Mouse (Mus musculus) adrenal gland, adult 8-10 months (tissue): ENCODE measurements around the gene Adgrl1. TPM values are rescaled to one million over a fixed set of nuclear protein-coding genes. Genes with fewer than 3 reads are reported as not detected.
A peak's percentile ranks its signal among the peaks of the same experiment; 100 is the strongest.

Experiments
- DNase-seq: peaks from one replicate; pipeline ENCODE4 v3.0.0; 2022
- total RNA-seq, 4 experiments: library from RNA; stranded (reverse); gene quantifications; 2 replicates each; pipeline ENCODE4 v1.2.4; 2022

The Adgrl1 gene
- total RNA-seq = 100 to 1,000 TPM in 3 of 4 experiments, 10 to 100 TPM in 1; 90.5 to 113 (median 105) TPM

- DNase-seq = peak; percentile 90
Observed at GRCm38 (mm10) chr8:83899363-83900252, at the start of gene Adgrl1. Gene Adgrl1, plus strand, starts transcription at chr8:83900105.

GRCm38 (mm10) chr8:83852329-83852728 is 47.6 kb upstream of the Adgrl1 start:
- DNase-seq = no peak

- DNase-seq = no peak
Observed at GRCm38 (mm10) chr8:83853323-83854050, 46.4 kb upstream of the Adgrl1 start.

- no peak for DNase-seq
Observed at GRCm38 (mm10) chr8:83856486-83857065, 43.3 kb upstream of the Adgrl1 start.

- no peak for DNase-seq
Observed at GRCm38 (mm10) chr8:83862439-83863268, 37.3 kb upstream of the Adgrl1 start.

- no peak for DNase-seq
Observed at GRCm38 (mm10) chr8:83874881-83875655, 24.8 kb upstream of the Adgrl1 start.

GRCm38 (mm10) chr8:83875656-83876040 is 24.3 kb upstream of the Adgrl1 start:
- no peak for DNase-seq

- no peak for DNase-seq
Observed at GRCm38 (mm10) chr8:83876080-83876837, 23.6 kb upstream of the Adgrl1 start.

- DNase-seq = no peak
Observed at GRCm38 (mm10) chr8:83876838-83877223, 23.1 kb upstream of the Adgrl1 start.

GRCm38 (mm10) chr8:83888409-83888808 is 11.5 kb upstream of the Adgrl1 start:
- DNase-seq = no peak

GRCm38 (mm10) chr8:83892061-83892460 is 7.8 kb upstream of the Adgrl1 start:
- DNase-seq = no peak

GRCm38 (mm10) chr8:83893915-83894314 is 6.0 kb upstream of the Adgrl1 start:
- DNase-seq = no peak

- no peak for DNase-seq
Observed at GRCm38 (mm10) chr8:83895894-83896293, 4.0 kb upstream of the Adgrl1 start.

GRCm38 (mm10) chr8:83896461-83896860 is 3.4 kb upstream of the Adgrl1 start:
- no peak for DNase-seq

GRCm38 (mm10) chr8:83897211-83897610 is 2.7 kb upstream of the Adgrl1 start:
- no peak for DNase-seq

GRCm38 (mm10) chr8:83898456-83898855 is 1.4 kb upstream of the Adgrl1 start:
- DNase-seq = no peak

GRCm38 (mm10) chr8:83898985-83899362 is 931 bp upstream of the Adgrl1 start:
- peak; percentile 59 for DNase-seq

GRCm38 (mm10) chr8:83900266-83900956 is 506 bp downstream of the Adgrl1 start:
- DNase-seq = no peak

- DNase-seq = no peak
Observed at GRCm38 (mm10) chr8:83900957-83901270, 1.0 kb downstream of the Adgrl1 start.
